Mouse (Mus musculus) olfactory bulb, adult 2 months (tissue): ENCODE results near the gene Olfr1389.

Experiments used
- CTCF ChIP-seq: fragments of 200-500 bp; IDR thresholded peaks from 2 replicates; pipeline ENCODE4 v1.5.1; 2012; ENCODE audit warnings: low read depth, mild to moderate bottlenecking, low read length, moderate library complexity; ENCODE audit not compliant: insufficient read depth
- POLR2A ChIP-seq: fragments of 200-500 bp; IDR thresholded peaks from 2 replicates; pipeline ENCODE4 v1.6.1; 2012; ENCODE audit warnings: mild to moderate bottlenecking, low read depth, low read length, moderate library complexity; ENCODE audit not compliant: insufficient read depth

DNA sequence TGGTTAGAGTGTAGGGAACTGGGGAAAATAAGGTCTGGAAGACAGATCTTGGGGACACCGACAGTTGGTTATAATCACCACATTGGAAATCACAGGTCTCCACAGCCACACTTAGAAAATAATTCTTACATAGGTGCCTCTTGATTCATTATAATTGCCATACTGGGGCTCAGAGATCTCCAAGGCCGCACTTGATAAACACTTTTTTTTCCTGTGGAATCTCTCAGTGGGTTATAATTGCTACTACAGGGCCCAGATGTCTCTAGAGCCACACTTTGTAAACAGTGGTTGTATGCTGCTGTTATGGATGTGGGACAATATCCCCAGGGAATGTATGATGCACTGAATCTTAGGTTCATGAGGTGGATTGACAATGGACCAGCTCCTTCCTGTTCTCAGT is at the start of gene Olfr1389:
- TF ChIP-seq CTCF (no peak), POLR2A (no peak)
